Mouse (Mus musculus) hindbrain, embryonic 12.5 days (tissue): ENCODE data around the gene Hyal2. TPM values are rescaled to one million over a fixed set of nuclear protein-coding genes. Genes with fewer than 3 reads are reported as not detected.
"Not testable (repeated sequence)": the region's sequence is repeated elsewhere in the genome, so short reads cannot be mapped to it uniquely, and the experiment has no call there.

ENCODE experiments used
- ATAC-seq: fragments of 200-750 bp; cut with Nextera tagmentation; 2 replicates; pipeline ENCODE4 v1.8.0; 2017; ENCODE audit warnings: moderate TSS enrichment; ENCODE audit not compliant: low FRiP score
- H3K27ac ChIP-seq: fragments of 300-500 bp; sonication (generic); 2 replicates; pipeline ENCODE4 v1.5.1; 2016; ENCODE audit warnings: mild to moderate bottlenecking
- H3K27me3 ChIP-seq: fragments of 300-500 bp; sonication (generic); 2 replicates; pipeline ENCODE4 v1.6.1; 2016; ENCODE audit warnings: mild to moderate bottlenecking
- H3K36me3 ChIP-seq: fragments of 300-500 bp; sonication (generic); 2 replicates; pipeline ENCODE4 v1.6.1; 2016; ENCODE audit warnings: mild to moderate bottlenecking
- H3K4me1 ChIP-seq: fragments of 300-500 bp; sonication (generic); 2 replicates; pipeline ENCODE4 v1.6.1; 2016
- H3K4me2 ChIP-seq: fragments of 300-500 bp; sonication (generic); replicated peaks from 2 replicates; pipeline ENCODE4 v1.6.1; 2016; ENCODE audit warnings: mild to moderate bottlenecking
- H3K4me3 ChIP-seq: fragments of 300-500 bp; sonication (generic); 2 replicates; pipeline ENCODE4 v1.5.1; 2016; ENCODE audit warnings: mild to moderate bottlenecking
- H3K9ac ChIP-seq: fragments of 300-500 bp; sonication (generic); 2 replicates; pipeline ENCODE4 v1.6.1; 2016; ENCODE audit warnings: mild to moderate bottlenecking, moderate library complexity
- H3K9me3 ChIP-seq: fragments of 300-500 bp; sonication (generic); replicated peaks from 2 replicates; pipeline ENCODE4 v1.6.1; 2016; ENCODE audit warnings: mild to moderate bottlenecking
- WGBS: fragments of 180-500 bp; shearing (Covaris S2); methylation state at CpG from one replicate; pipeline ENCODE4 v1.1.7; 2016; 5-methylcytosine and 5-hydroxymethylcytosine counted together
- polyA plus RNA-seq: library from polyadenylated mRNA; unstranded; fragments of >200 nt; fragmentation: Nextera tagmentation; extraction: Ambion mirVana; gene quantifications from 2 replicates; pipeline ENCODE4 v1.2.1, GENCODE M21; 2016

Gene Hyal2
- polyA plus RNA-seq, 1 experiment from 2014 or later, result 105 TPM

DNA sequence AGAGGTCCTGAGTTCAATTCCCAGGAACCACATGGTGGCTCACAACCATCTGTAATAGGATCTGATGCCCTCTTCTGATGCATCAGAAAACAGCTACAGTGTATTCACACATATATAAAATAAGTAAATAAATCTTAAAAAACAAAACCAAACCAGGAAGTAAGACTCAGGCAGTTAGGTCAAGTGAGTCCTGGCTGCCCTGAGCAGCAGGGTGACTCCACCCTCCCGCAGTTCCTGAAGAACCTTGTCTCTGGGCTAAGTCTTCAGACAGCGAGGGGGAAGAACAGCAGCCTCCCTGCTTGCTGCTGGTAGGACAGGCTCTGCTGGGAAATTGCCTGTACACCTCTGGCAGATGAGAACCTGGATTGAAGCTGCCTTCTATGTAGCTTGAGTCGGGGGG lies 11.4 kb upstream of the Hyal2 start:
- H3K4me1 ChIP-seq, result peaks cover 32% of the 10 kb centered on the region
- no peak overlapping the region for H3K27ac ChIP-seq
- no peak for ATAC-seq
- no peak overlapping the region for H3K9ac ChIP-seq
- peak overlapping the region; percentile 93 for H3K4me2 ChIP-seq
- peak overlapping the region; percentile 66; the same call in 1 of the 2 replicates for H3K4me3 ChIP-seq
- 78% methylated on average over 3 of the region's 3 CpGs for WGBS
- H3K27me3 ChIP-seq, result peaks cover 18% of the 10 kb centered on the region
- H3K36me3 ChIP-seq, result peaks cover 44% of the 10 kb centered on the region
- H3K9me3 ChIP-seq, result no peaks in the 10 kb centered on the region

GRCm38 (mm10) chr9:107563029-107563581 lies 4.6 kb upstream of the Hyal2 start, which contains the start of gene Tusc2:
Gene Tusc2, plus strand, starts transcription at chr9:107563255.
- WGBS, result 1% methylated on average over 43 of the region's 46 CpGs
- Histone ChIP-seq H3K9me3 (no peaks in the 10 kb centered on the region), H3K36me3 (peaks cover 56% of the 10 kb centered on the region), H3K27ac (peak within 1 kb of the TSS; percentile 60), H3K4me2 (peak within 1 kb of the TSS; percentile 84), H3K27me3 (no peaks in the 10 kb centered on the region), H3K4me1 (peaks cover 26% of the 10 kb centered on the region), H3K9ac (peak within 1 kb of the TSS; percentile 87), H3K4me3 (peak within 1 kb of the TSS; percentile 84)
- ATAC-seq, result peak; percentile 93

DNA sequence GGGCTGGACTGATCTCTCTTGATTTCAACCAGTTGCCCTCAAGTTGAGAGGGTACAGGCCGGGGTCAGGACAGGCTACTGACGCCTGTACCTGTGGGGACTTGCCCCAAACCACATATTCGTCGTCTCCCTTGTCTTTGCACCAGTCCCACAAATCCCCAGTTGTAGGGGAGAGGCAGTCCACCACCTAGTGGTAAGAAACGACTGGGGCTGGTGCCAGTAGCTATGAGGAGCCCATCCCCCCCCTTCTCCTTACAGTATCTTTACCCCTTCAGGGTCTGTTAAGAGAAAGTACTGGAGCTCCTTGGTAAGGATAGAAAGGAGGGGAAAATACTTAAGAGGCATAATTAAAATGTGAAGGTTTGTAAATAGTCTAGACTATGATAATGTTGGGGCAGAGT lies 2.2 kb upstream of the Hyal2 start:
- WGBS, result 54% methylated on average over 5 of the region's 5 CpGs
- ATAC-seq, H3K27me3 ChIP-seq, H3K9me3 ChIP-seq, H3K4me3 ChIP-seq, H3K27ac ChIP-seq, H3K9ac ChIP-seq: not testable (repeated sequence)
- Histone ChIP-seq H3K36me3 (peaks cover 34% of the 10 kb centered on the region), H3K4me1 (peaks cover 36% of the 10 kb centered on the region), H3K4me2 (0 out of 2 replicates have a peak overlapping the region, but pooled peaks have one; percentile 0)

DNA sequence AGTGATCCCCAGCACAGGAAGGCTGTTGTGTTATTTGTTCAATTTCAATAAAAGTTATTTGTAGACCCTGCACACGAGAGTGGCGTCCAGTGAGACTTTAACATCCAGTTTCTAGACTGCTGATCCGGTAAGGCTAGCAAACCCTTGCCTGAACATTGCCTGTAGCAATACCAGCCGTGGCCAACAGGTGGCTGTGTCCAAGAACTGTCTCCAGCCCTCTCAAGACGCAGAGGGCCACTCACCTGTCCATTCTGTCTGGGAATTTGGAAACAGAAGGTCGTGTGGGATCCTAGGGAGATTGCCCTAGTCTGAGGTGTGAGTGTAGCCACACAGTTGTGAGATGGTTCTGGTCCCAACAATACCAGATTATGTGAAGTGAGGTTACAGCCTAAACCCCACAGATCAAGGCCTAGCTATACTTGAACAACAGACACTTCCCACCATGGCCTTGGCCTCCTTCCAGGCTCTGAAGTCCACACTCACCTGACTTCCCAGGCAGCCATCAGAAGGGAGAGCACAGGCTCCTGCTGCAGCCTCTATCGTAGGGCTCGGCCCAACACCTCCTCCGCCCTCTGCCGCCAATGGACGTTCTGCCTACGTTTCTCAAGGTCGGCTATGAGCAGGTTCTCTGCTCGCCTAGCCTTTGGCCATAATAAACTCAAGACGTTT lies 1.6 kb upstream of the Hyal2 start:
- H3K4me3 ChIP-seq, result no peak overlapping the region
- H3K9ac ChIP-seq, result no peak overlapping the region
- ATAC-seq, result no peak
- H3K27ac ChIP-seq, result no peak overlapping the region
- peaks cover 42% of the 10 kb centered on the region for H3K4me1 ChIP-seq
- H3K4me2 ChIP-seq, result no peak overlapping the region
- 62% methylated on average over 15 of the region's 15 CpGs for WGBS
- no peaks in the 10 kb centered on the region for H3K27me3 ChIP-seq
- H3K36me3 ChIP-seq, result peaks cover 34% of the 10 kb centered on the region
- H3K9me3 ChIP-seq, result no peaks in the 10 kb centered on the region

- Histone ChIP-seq H3K9me3 (no peaks in the 10 kb centered on the region), H3K27ac (no peak overlapping the region), H3K4me1 (peaks cover 49% of the 10 kb centered on the region), H3K4me3 (no peak overlapping the region), H3K27me3 (no peaks in the 10 kb centered on the region), H3K4me2 (no peak overlapping the region), H3K9ac (no peak overlapping the region), H3K36me3 (peaks cover 34% of the 10 kb centered on the region)
- WGBS, result 77% methylated on average over 3 of the region's 3 CpGs
- no peak for ATAC-seq
These were observed 890 bp upstream of the Hyal2 start for GRCm38 (mm10) chr9:107566855-107567254.

DNA sequence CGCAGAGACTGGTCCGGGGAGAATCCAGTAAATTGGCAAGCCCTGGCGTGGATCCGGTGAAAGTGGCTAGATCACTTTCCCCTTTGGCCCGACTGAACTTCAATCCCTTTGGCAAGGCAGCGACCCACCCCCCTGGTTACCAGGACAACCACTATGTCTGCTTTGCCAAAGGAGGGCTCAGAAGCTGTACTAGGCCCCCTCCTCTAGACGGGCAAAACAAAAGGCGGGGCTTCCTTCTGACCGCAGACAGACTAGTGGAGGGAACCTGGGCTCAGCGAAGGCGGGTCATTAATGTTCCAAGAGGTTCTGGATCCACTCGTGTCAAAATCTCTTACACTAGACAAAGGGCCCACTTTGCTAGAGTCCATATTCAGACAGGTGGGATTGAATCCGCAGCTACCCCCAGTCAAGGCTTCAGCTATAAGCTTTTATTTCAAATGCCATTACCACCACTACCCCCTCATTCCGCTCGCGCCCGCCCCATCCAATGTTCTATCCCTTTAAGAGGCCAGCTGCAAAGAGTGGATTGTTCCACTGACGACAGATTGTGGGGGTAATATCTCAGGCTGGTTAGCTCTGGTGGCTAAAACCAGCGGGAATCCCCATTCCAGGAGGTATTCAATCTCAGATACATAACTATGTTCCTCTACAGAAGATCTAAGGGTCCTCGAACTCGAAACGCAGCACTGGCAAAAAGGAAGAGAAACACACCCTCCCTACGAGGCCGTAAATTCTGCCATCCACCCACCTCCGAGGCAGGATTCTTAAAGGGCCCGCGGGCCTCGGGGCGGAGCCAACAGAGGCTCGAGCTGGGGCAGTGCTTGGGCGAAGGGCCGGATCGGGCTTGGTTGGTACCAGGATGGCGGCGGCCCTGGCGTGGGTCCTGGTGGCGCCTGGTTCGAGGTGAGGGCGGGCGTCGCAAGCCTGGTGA lies 851 bp downstream of the Hyal2 start:
- peak; percentile 88 for ATAC-seq
- peaks cover 47% of the 10 kb centered on the region for H3K36me3 ChIP-seq

DNA sequence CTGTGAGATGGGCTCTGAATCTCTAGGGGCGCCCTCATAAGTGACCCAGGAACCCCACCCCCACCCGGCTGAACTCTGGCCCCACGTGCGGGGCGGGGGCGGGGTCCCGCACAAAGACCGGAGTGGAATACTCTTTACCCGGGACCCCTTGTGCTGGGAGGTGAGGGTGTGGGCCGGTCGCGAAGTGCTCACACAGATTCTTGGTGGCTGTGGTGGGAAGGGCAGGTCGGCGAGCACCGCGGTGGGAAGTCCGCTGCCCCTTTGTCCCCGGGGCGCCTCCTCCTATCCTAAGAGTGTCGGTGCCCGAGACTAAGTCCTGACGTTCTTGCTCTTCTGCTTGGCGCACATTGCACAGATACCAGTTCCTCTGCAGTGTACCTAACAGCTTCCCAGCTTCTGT lies 1.5 kb downstream of the Hyal2 start:
- peak; percentile 56 for ATAC-seq
- WGBS, result under 1% methylated on average over 23 of the region's 23 CpGs
- H3K4me3 ChIP-seq, result peak overlapping the region; percentile 81
- no peaks in the 10 kb centered on the region for H3K27me3 ChIP-seq
- peaks cover 48% of the 10 kb centered on the region for H3K36me3 ChIP-seq
- peak overlapping the region; percentile 93 for H3K4me2 ChIP-seq
- no peaks in the 10 kb centered on the region for H3K9me3 ChIP-seq
- peak overlapping the region; percentile 87 for H3K27ac ChIP-seq
- peaks cover 45% of the 10 kb centered on the region for H3K4me1 ChIP-seq
- peak overlapping the region; percentile 95 for H3K9ac ChIP-seq

More for the DNA sequence above, 851 bp downstream of the Hyal2 start:
- Histone ChIP-seq H3K4me1 (peaks cover 51% of the 10 kb centered on the region), H3K9ac (peak overlapping the region; percentile 95), H3K4me3 (peak overlapping the region; percentile 81), H3K4me2 (peak overlapping the region; percentile 93), H3K27me3 (no peaks in the 10 kb centered on the region), H3K9me3 (no peaks in the 10 kb centered on the region), H3K27ac (peak overlapping the region; percentile 87)
- WGBS, result 1% methylated on average over 41 of the region's 41 CpGs

DNA sequence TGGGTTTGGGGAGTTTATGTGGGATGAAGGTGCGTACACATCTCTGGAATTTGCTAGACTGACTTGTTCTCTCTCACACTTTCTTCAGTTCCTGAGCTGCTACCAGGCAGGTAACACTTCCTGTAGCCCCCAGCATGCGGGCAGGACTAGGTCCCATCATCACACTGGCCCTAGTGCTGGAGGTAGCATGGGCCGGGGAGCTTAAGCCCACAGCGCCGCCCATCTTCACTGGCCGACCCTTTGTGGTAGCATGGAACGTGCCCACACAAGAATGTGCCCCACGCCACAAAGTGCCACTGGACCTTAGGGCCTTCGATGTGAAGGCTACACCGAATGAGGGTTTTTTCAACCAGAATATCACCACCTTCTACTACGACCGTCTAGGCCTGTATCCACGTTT lies 2.3 kb downstream of the Hyal2 start:
- Histone ChIP-seq H3K27ac (peak overlapping the region; percentile 87), H3K9me3 (no peaks in the 10 kb centered on the region), H3K4me3 (peak overlapping the region; percentile 81), H3K9ac (peak overlapping the region; percentile 95), H3K36me3 (peaks cover 46% of the 10 kb centered on the region), H3K4me2 (peak overlapping the region; percentile 93), H3K27me3 (no peaks in the 10 kb centered on the region), H3K4me1 (peaks cover 43% of the 10 kb centered on the region)
- ATAC-seq, result no peak
- 54% methylated on average over 13 of the region's 13 CpGs for WGBS

DNA sequence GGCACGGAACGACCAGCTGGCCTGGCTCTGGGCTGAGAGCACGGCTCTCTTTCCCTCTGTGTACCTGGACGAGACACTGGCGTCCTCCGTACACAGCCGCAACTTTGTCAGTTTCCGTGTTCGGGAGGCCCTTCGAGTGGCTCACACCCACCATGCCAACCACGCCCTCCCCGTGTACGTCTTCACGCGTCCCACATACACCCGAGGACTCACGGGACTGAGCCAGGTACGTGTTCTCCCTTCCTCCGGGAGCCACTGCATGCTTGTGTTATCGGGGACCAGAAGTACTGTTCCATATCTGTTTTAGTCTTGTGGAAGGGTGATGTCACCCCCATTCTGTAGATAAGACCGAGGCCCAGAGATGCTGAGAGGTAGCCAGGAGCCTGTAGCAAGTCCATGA lies 3.1 kb downstream of the Hyal2 start:
- ATAC-seq, result no peak
- Histone ChIP-seq H3K9me3 (no peaks in the 10 kb centered on the region), H3K36me3 (peaks cover 42% of the 10 kb centered on the region), H3K27me3 (no peaks in the 10 kb centered on the region), H3K27ac (no peak overlapping the region), H3K4me2 (peak overlapping the region; percentile 93), H3K4me1 (peaks cover 43% of the 10 kb centered on the region), H3K4me3 (peak overlapping the region; percentile 81), H3K9ac (peak overlapping the region; percentile 95; the same call in 1 of the 2 replicates)
- 91% methylated on average over 21 of the region's 21 CpGs for WGBS

GRCm38 (mm10) chr9:107571534-107572326 lies 4.0 kb downstream of the Hyal2 start:
- Histone ChIP-seq H3K4me1 (peaks cover 47% of the 10 kb centered on the region), H3K27ac (no peak overlapping the region), H3K4me2 (peak overlapping the region; percentile 93), H3K9ac (0 out of 2 replicates have a peak overlapping the region, but pooled peaks have one; percentile 13), H3K4me3 (peak overlapping the region; percentile 81; the same call in 1 of the 2 replicates), H3K36me3 (peaks cover 42% of the 10 kb centered on the region), H3K9me3 (no peaks in the 10 kb centered on the region), H3K27me3 (no peaks in the 10 kb centered on the region)
- no peak for ATAC-seq
- WGBS, result 94% methylated on average over 22 of the region's 22 CpGs

GRCm38 (mm10) chr9:107572327-107572662 lies 4.5 kb downstream of the Hyal2 start:
- no peak overlapping the region for H3K27ac ChIP-seq
- H3K4me1 ChIP-seq, result peaks cover 49% of the 10 kb centered on the region
- no peak overlapping the region for H3K4me3 ChIP-seq
- peaks cover 42% of the 10 kb centered on the region for H3K36me3 ChIP-seq
- no peaks in the 10 kb centered on the region for H3K9me3 ChIP-seq
- ATAC-seq, result no peak
- H3K27me3 ChIP-seq, result no peaks in the 10 kb centered on the region
- 97% methylated on average over 2 of the region's 2 CpGs for WGBS
- no peak overlapping the region for H3K4me2 ChIP-seq
- H3K9ac ChIP-seq, result no peak overlapping the region
